Mouse (Mus musculus) megakaryocyte, embryonic 14.5 days (primary cell): ENCODE measurements around the gene Mapk7.

Experiments
- FLI1 ChIP-seq: IDR thresholded peaks from 2 replicates; pipeline ENCODE4 v1.6.1; 2012; ENCODE audit warnings: low read length, inconsistent platforms, mixed read lengths
- GATA1 ChIP-seq: IDR thresholded peaks from 3 replicates; pipeline ENCODE4 v1.6.1; 2012; ENCODE audit warnings: mixed read lengths, low read length, inconsistent platforms, borderline replicate concordance

GRCm38 (mm10) chr11:61447296-61447695 is 46.9 kb downstream of the Mapk7 start:
- TF ChIP-seq GATA1 (no peak), FLI1 (no peak)
